Mouse (Mus musculus) G1E (cell line): ENCODE data around the gene Pknox2. TPM values are rescaled to one million over a fixed set of nuclear protein-coding genes. Genes with fewer than 3 reads are reported as not detected.

Experiments used
- ATAC-seq: 2 replicates; pipeline ENCODE4 v1.8.0; 2016; ENCODE audit warnings: mild to moderate bottlenecking; ENCODE audit not compliant: insufficient number of reproducible peaks, poor library complexity, low FRiP score, severe bottlenecking; ENCODE audit errors: extremely low read depth
- DNase-seq: peaks from one replicate; pipeline ENCODE4 v3.0.0; 2012; ENCODE audit warnings: low spot score
- H3K27me3 ChIP-seq: 2 replicates; pipeline ENCODE4 v1.6.1; 2012; ENCODE audit warnings: mild to moderate bottlenecking, low read length, inconsistent platforms; ENCODE audit not compliant: insufficient read depth
- H3K36me3 ChIP-seq: replicated peaks from 2 replicates; pipeline ENCODE3; 2012; ENCODE audit warnings: mild to moderate bottlenecking, inconsistent platforms
- H3K4me1 ChIP-seq: 2 replicates; pipeline ENCODE4 v1.6.1; 2012; ENCODE audit warnings: low read depth, low read length, inconsistent platforms, mixed read lengths; ENCODE audit not compliant: insufficient read depth
- H3K4me3 ChIP-seq: 2 replicates; pipeline ENCODE4 v1.5.1; 2012; ENCODE audit warnings: low read depth, mild to moderate bottlenecking, inconsistent platforms, low read length, moderate library complexity, mixed read lengths
- H3K9me3 ChIP-seq: replicated peaks from 2 replicates; pipeline ENCODE4 v1.6.1; 2012; ENCODE audit warnings: inconsistent platforms
- CTCF ChIP-seq: IDR thresholded peaks from 2 replicates; pipeline ENCODE4 v1.5.1; 2012; ENCODE audit warnings: low read depth, low read length, inconsistent platforms, mixed read lengths
- GATA1 ChIP-seq: IDR thresholded peaks from 2 replicates; pipeline ENCODE4 v1.6.1; 2012; ENCODE audit warnings: borderline replicate concordance, low read length, inconsistent platforms, mixed read lengths
- GATA2 ChIP-seq: IDR thresholded peaks from 2 replicates; pipeline ENCODE4 v1.6.1; 2012; ENCODE audit warnings: low read depth, low read length, inconsistent platforms, borderline replicate concordance
- POLR2AphosphoS5 ChIP-seq: IDR thresholded peaks from 2 replicates; pipeline ENCODE4 v1.6.1; 2012; ENCODE audit warnings: low read depth, low read length, inconsistent platforms; ENCODE audit not compliant: insufficient replicate concordance
- TAL1 ChIP-seq: conservative IDR thresholded peaks from 2 replicates; pipeline ENCODE4 v1.6.1; 2012; ENCODE audit warnings: low read depth, low read length, inconsistent platforms, mixed read lengths
- polyA plus RNA-seq: library from polyadenylated mRNA; stranded (reverse); fragments of >175 nt; gene quantifications from 2 replicates; pipeline ENCODE4 v1.2.3, GENCODE M21; 2012
- total RNA-seq, 2 experiments: library from RNA; stranded (forward) in 1 of 2; stranded (reverse) in 1 of 2; fragments of 200-1000 nt in 1 of 2; fragments of >200 nt in 1 of 2; fragmentation: Nextera tagmentation in 1 of 2; gene quantifications; 2 replicates each; pipeline ENCODE4 v1.2.3; 2014 to 2017

Gene Pknox2
- total and polyA plus RNA-seq, 3 experiments, result 0.27 to 1.4 TPM; not detected in 1

DNA sequence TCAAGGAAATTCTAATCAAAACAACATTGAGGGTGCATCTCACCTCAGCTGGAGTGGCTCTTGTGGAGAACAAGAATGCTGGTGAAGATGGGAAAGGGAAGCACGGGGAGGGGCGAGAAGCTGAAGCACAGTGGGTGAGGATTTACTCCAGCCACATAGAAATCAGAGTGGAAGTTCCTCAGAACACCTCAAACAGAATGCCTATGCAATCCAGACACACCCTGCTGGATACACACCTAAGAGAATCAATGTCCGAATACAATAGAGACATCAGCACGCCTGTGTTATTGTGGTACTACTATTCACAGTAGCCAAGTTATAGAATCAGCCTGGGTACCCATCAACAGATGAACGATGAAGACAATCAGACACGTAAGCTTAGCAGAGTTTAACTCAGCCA lies 18.2 kb downstream of the Pknox2 start:
- no peaks in the 10 kb centered on the region for H3K27me3 ChIP-seq
- ATAC-seq (no peak), DNase-seq (no peak)
- H3K4me1 ChIP-seq, result no peaks in the 10 kb centered on the region
- H3K36me3 ChIP-seq, result no peaks in the 10 kb centered on the region
- TF ChIP-seq TAL1 (no peak), POLR2AphosphoS5 (no peak), CTCF (no peak), GATA1 (no peak), GATA2 (no peak)
- H3K9me3 ChIP-seq, result no peaks in the 10 kb centered on the region
- H3K4me3 ChIP-seq, result no peak overlapping the region

DNA sequence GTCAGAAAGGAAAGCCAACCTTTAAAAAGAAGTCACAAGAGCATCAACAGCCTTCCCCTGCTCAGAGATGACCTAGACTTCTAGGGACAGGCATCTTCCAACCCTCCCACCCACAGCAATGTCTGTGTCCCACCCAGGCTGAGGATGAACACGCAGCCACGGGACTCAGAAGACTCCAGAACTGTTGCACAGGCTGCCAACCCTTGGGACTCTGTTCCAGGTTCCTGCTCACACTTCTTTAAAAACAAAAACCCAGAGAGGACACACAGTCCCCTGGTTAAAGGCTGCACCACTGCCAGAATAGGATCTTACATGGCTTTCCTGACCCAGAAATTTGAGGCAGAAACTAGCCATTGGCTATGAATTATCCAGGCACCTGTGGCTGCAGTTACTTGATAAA lies 21.0 kb downstream of the Pknox2 start:
- Histone ChIP-seq H3K4me1 (no peaks in the 10 kb centered on the region), H3K4me3 (no peak overlapping the region), H3K27me3 (no peaks in the 10 kb centered on the region), H3K36me3 (no peaks in the 10 kb centered on the region), H3K9me3 (no peaks in the 10 kb centered on the region)
- ATAC-seq, result no peak
- no peak for DNase-seq
- TF ChIP-seq POLR2AphosphoS5, result no peak

- no peaks in the 10 kb centered on the region for H3K4me1 ChIP-seq
- no peaks in the 10 kb centered on the region for H3K36me3 ChIP-seq
- ATAC-seq (no peak), DNase-seq (no peak)
- no peaks in the 10 kb centered on the region for H3K27me3 ChIP-seq
- H3K9me3 ChIP-seq, result no peaks in the 10 kb centered on the region
- no peak overlapping the region for H3K4me3 ChIP-seq
- no peak for TF ChIP-seq POLR2AphosphoS5
- no peak for TF ChIP-seq GATA2
- no peak for TF ChIP-seq GATA1
- no peak for TF ChIP-seq CTCF
- TF ChIP-seq TAL1, result no peak
Observed at GRCm38 (mm10) chr9:37124696-37125480, 22.3 kb downstream of the Pknox2 start.

DNA sequence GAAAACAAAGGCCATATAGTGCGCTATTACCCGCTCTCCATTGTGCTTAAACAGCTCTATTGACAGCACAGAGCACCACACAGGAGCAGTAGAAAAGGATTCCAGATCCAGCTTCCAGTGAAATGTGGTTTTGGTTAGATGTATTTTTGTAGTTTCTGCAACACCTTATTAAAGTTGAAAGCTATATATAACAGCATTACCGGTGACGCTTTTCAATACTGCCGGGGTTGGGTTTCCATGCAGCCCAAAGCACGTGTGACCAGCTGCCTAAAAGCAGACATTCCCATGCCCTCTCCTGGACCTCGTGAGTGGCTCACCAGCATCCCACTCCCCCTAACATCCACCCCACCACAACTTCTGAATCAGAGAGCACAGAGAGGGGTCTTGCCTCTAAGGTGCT lies 23.8 kb downstream of the Pknox2 start:
- TF ChIP-seq GATA1, result no peak
- no peak for TF ChIP-seq POLR2AphosphoS5
- no peak for TF ChIP-seq TAL1
- TF ChIP-seq CTCF, result no peak
- no peak for TF ChIP-seq GATA2
- Histone ChIP-seq H3K4me1 (no peaks in the 10 kb centered on the region), H3K4me3 (no peak overlapping the region), H3K36me3 (no peaks in the 10 kb centered on the region), H3K27me3 (no peaks in the 10 kb centered on the region), H3K9me3 (no peaks in the 10 kb centered on the region)
- no peak for ATAC-seq
- no peak for DNase-seq

- no peaks in the 10 kb centered on the region for H3K9me3 ChIP-seq
- no peaks in the 10 kb centered on the region for H3K36me3 ChIP-seq
- TF ChIP-seq GATA1, result no peak
- TF ChIP-seq CTCF, result no peak
- TF ChIP-seq POLR2AphosphoS5, result no peak
- no peak for TF ChIP-seq TAL1
- TF ChIP-seq GATA2, result no peak
- no peaks in the 10 kb centered on the region for H3K4me1 ChIP-seq
- no peaks in the 10 kb centered on the region for H3K27me3 ChIP-seq
- no peak for ATAC-seq
- DNase-seq, result no peak
- no peak overlapping the region for H3K4me3 ChIP-seq
Observed at GRCm38 (mm10) chr9:37122971-37123370, 24.2 kb downstream of the Pknox2 start.

DNA sequence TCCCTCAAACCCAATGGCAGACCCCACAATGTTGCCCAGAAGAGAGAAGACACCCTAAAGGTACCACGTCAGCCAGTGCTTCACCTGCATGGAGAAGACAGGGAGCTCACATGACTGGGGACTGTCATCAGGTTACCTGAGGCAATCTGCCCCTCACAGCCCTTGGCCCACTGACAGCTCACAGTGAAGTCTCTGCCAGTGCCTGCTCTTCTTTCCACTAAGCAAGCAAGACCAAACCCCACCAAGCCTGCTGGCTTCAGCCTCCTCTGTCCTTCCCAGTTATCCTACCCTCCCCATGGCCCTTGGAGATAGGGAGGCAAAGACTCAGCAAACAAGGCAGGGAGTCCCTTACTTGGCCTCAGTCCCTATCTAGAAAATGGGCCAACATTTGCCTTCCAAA lies 24.8 kb downstream of the Pknox2 start:
- TF ChIP-seq GATA1 (no peak), POLR2AphosphoS5 (no peak), GATA2 (no peak), CTCF (no peak), TAL1 (no peak)
- DNase-seq (no peak), ATAC-seq (no peak)
- no peaks in the 10 kb centered on the region for H3K4me1 ChIP-seq
- H3K4me3 ChIP-seq, result no peak overlapping the region
- H3K9me3 ChIP-seq, result no peaks in the 10 kb centered on the region
- no peaks in the 10 kb centered on the region for H3K36me3 ChIP-seq
- no peaks in the 10 kb centered on the region for H3K27me3 ChIP-seq
